Mouse (Mus musculus) kidney, embryonic 14.5 days (tissue): Measurements from ENCODE around the gene Cep68. TPM values are rescaled to one million over a fixed set of nuclear protein-coding genes. Genes with fewer than 3 reads are reported as not detected.

Experiments
- ATAC-seq: fragments of 200-750 bp; cut with Nextera tagmentation; 2 replicates; pipeline ENCODE4 v1.8.0; 2017; ENCODE audit warnings: moderate number of reproducible peaks, mild to moderate bottlenecking, moderate TSS enrichment, moderate library complexity; ENCODE audit not compliant: low FRiP score, low TSS enrichment
- H3K27ac ChIP-seq: fragments of 300-500 bp; sonication (generic); 2 replicates; pipeline ENCODE4 v1.5.1; 2014; ENCODE audit warnings: low read depth, mild to moderate bottlenecking, low read length, moderate library complexity, mixed read lengths
- H3K27me3 ChIP-seq: fragments of 300-500 bp; sonication (generic); 2 replicates; pipeline ENCODE4 v1.6.1; 2014; ENCODE audit warnings: mild to moderate bottlenecking, low read length; ENCODE audit not compliant: control insufficient read depth, insufficient read depth
- H3K36me3 ChIP-seq: fragments of 300-500 bp; sonication (generic); 2 replicates; pipeline ENCODE4 v1.6.1; 2014; ENCODE audit warnings: low read length, mixed read lengths; ENCODE audit not compliant: control insufficient read depth, insufficient read depth
- H3K4me1 ChIP-seq: fragments of 300-500 bp; sonication (generic); 2 replicates; pipeline ENCODE4 v1.6.1; 2014; ENCODE audit warnings: low read length, mixed read lengths; ENCODE audit not compliant: control insufficient read depth, insufficient read depth
- H3K4me2 ChIP-seq: fragments of 300-500 bp; sonication (generic); replicated peaks from 2 replicates; pipeline ENCODE4 v1.6.1; 2014; ENCODE audit warnings: low read depth, mild to moderate bottlenecking, low read length
- H3K4me3 ChIP-seq: fragments of 300-500 bp; sonication (generic); 2 replicates; pipeline ENCODE4 v1.5.1; 2014; ENCODE audit warnings: mild to moderate bottlenecking, low read length
- H3K9ac ChIP-seq: fragments of 300-500 bp; sonication (generic); 2 replicates; pipeline ENCODE4 v1.6.1; 2014; ENCODE audit warnings: low read depth, mild to moderate bottlenecking, low read length, moderate library complexity
- H3K9me3 ChIP-seq: fragments of 300-500 bp; sonication (generic); 2 replicates; pipeline ENCODE4 v1.6.1; 2016; ENCODE audit warnings: low read length; ENCODE audit not compliant: control insufficient read depth
- WGBS: fragments of 180-500 bp; shearing (Covaris S2); extraction: QIAGEN DNeasy Blood & Tissue Kit; methylation state at CpG from one replicate; pipeline ENCODE4 v1.1.7; 2014; 5-methylcytosine and 5-hydroxymethylcytosine counted together
- polyA plus RNA-seq: library from polyadenylated mRNA; unstranded; fragments of >200 nt; fragmentation: Nextera tagmentation; extraction: Ambion mirVana; gene quantifications from 2 replicates; pipeline ENCODE4 v1.2.1, GENCODE M21; 2014

Gene Cep68
- polyA plus RNA-seq, 1 experiment from 2014 or later = 40.8 TPM

- no peaks in the 10 kb centered on the region for H3K9me3 ChIP-seq
- H3K27ac ChIP-seq = no peak overlapping the region
- ATAC-seq = no peak
- peaks cover 48% of the 10 kb centered on the region for H3K36me3 ChIP-seq
- no peaks in the 10 kb centered on the region for H3K4me1 ChIP-seq
- WGBS = 97% methylated on average over 1 of the region's 1 CpGs
- H3K4me2 ChIP-seq = no peak overlapping the region
- no peak overlapping the region for H3K9ac ChIP-seq
- H3K27me3 ChIP-seq = no peaks in the 10 kb centered on the region
- H3K4me3 ChIP-seq = no peak overlapping the region
Observed at GRCm38 (mm10) chr11:20217227-20217626, 32.0 kb downstream of the Cep68 start.

GRCm38 (mm10) chr11:20216415-20216814 is 32.8 kb downstream of the Cep68 start:
- no peaks in the 10 kb centered on the region for H3K27me3 ChIP-seq
- no peak for ATAC-seq
- H3K4me1 ChIP-seq = no peaks in the 10 kb centered on the region
- H3K36me3 ChIP-seq = peaks cover 44% of the 10 kb centered on the region
- no peak overlapping the region for H3K4me2 ChIP-seq
- no peaks in the 10 kb centered on the region for H3K9me3 ChIP-seq
- WGBS = 90% methylated on average over 4 of the region's 4 CpGs
- H3K4me3 ChIP-seq = no peak overlapping the region
- no peak overlapping the region for H3K9ac ChIP-seq
- H3K27ac ChIP-seq = no peak overlapping the region

GRCm38 (mm10) chr11:20214779-20215178 is 34.5 kb downstream of the Cep68 start:
- H3K27me3 ChIP-seq = no peaks in the 10 kb centered on the region
- H3K27ac ChIP-seq = no peak overlapping the region
- no peak overlapping the region for H3K4me3 ChIP-seq
- 0 out of 2 replicates have a peak, but pooled peaks cover 4% of the 10 kb centered on the region for H3K4me1 ChIP-seq
- H3K4me2 ChIP-seq = no peak overlapping the region
- H3K9me3 ChIP-seq = no peaks in the 10 kb centered on the region
- peaks cover 32% of the 10 kb centered on the region for H3K36me3 ChIP-seq
- WGBS = 90% methylated on average over 1 of the region's 1 CpGs
- H3K9ac ChIP-seq = no peak overlapping the region
- ATAC-seq = no peak

GRCm38 (mm10) chr11:20211838-20212237 is 37.4 kb downstream of the Cep68 start:
- no peaks in the 10 kb centered on the region for H3K9me3 ChIP-seq
- peaks cover 11% of the 10 kb centered on the region; the same call in 1 of the 2 replicates for H3K36me3 ChIP-seq
- H3K27ac ChIP-seq = no peak overlapping the region
- no peak overlapping the region for H3K4me3 ChIP-seq
- H3K9ac ChIP-seq = no peak overlapping the region
- H3K4me2 ChIP-seq = no peak overlapping the region
- H3K27me3 ChIP-seq = no peaks in the 10 kb centered on the region
- 76% methylated on average over 2 of the region's 2 CpGs for WGBS
- H3K4me1 ChIP-seq = 0 out of 2 replicates have a peak, but pooled peaks cover 4% of the 10 kb centered on the region
- no peak for ATAC-seq

- H3K4me1 ChIP-seq = peaks cover 23% of the 10 kb centered on the region; the same call in 1 of the 2 replicates
- WGBS = 81% methylated on average over 2 of the region's 2 CpGs
- no peak overlapping the region for H3K4me3 ChIP-seq
- no peak overlapping the region for H3K4me2 ChIP-seq
- H3K27me3 ChIP-seq = no peaks in the 10 kb centered on the region
- H3K36me3 ChIP-seq = no peaks in the 10 kb centered on the region; the same call in 1 of the 2 replicates
- H3K9me3 ChIP-seq = no peaks in the 10 kb centered on the region
- no peak overlapping the region for H3K27ac ChIP-seq
- no peak overlapping the region for H3K9ac ChIP-seq
- ATAC-seq = no peak
Observed at GRCm38 (mm10) chr11:20207589-20207988, 41.6 kb downstream of the Cep68 start.

- Histone ChIP-seq H3K27ac (no peak overlapping the region), H3K9me3 (no peaks in the 10 kb centered on the region), H3K36me3 (no peaks in the 10 kb centered on the region; the same call in 1 of the 2 replicates), H3K4me2 (no peak overlapping the region), H3K9ac (no peak overlapping the region), H3K4me3 (no peak overlapping the region), H3K4me1 (peaks cover 23% of the 10 kb centered on the region; the same call in 1 of the 2 replicates), H3K27me3 (no peaks in the 10 kb centered on the region)
- ATAC-seq = no peak
- WGBS = 30% methylated on average over 2 of the region's 2 CpGs
Observed at GRCm38 (mm10) chr11:20206626-20207223, 42.5 kb downstream of the Cep68 start.

GRCm38 (mm10) chr11:20205538-20205937 is 43.7 kb downstream of the Cep68 start:
- H3K4me2 ChIP-seq = no peak overlapping the region
- no peak overlapping the region for H3K9ac ChIP-seq
- H3K9me3 ChIP-seq = no peaks in the 10 kb centered on the region
- no peak overlapping the region for H3K27ac ChIP-seq
- 82% methylated on average over 4 of the region's 4 CpGs for WGBS
- H3K27me3 ChIP-seq = no peaks in the 10 kb centered on the region
- peaks cover 19% of the 10 kb centered on the region; the same call in 1 of the 2 replicates for H3K4me1 ChIP-seq
- no peak overlapping the region for H3K4me3 ChIP-seq
- no peak for ATAC-seq
- H3K36me3 ChIP-seq = no peaks in the 10 kb centered on the region; the same call in 1 of the 2 replicates

GRCm38 (mm10) chr11:20204870-20205446 is 44.3 kb downstream of the Cep68 start:
- Histone ChIP-seq H3K9ac (no peak overlapping the region), H3K27me3 (no peaks in the 10 kb centered on the region), H3K4me2 (no peak overlapping the region), H3K4me3 (no peak overlapping the region), H3K9me3 (no peaks in the 10 kb centered on the region), H3K4me1 (peaks cover 19% of the 10 kb centered on the region; the same call in 1 of the 2 replicates), H3K36me3 (no peaks in the 10 kb centered on the region; the same call in 1 of the 2 replicates), H3K27ac (no peak overlapping the region)
- 65% methylated on average over 9 of the region's 9 CpGs for WGBS
- no peak for ATAC-seq

- H3K27me3 ChIP-seq = no peaks in the 10 kb centered on the region
- 73% methylated on average over 2 of the region's 2 CpGs for WGBS
- H3K9me3 ChIP-seq = no peaks in the 10 kb centered on the region
- H3K9ac ChIP-seq = no peak overlapping the region
- H3K4me2 ChIP-seq = no peak overlapping the region
- no peaks in the 10 kb centered on the region; the same call in 1 of the 2 replicates for H3K36me3 ChIP-seq
- no peak overlapping the region for H3K27ac ChIP-seq
- peaks cover 19% of the 10 kb centered on the region; the same call in 1 of the 2 replicates for H3K4me1 ChIP-seq
- H3K4me3 ChIP-seq = no peak overlapping the region
- ATAC-seq = no peak
Observed at GRCm38 (mm10) chr11:20204321-20204720, 44.9 kb downstream of the Cep68 start.
